ENCODE assay signal across 8 mouse cellular contexts in the genomic region with DNA sequence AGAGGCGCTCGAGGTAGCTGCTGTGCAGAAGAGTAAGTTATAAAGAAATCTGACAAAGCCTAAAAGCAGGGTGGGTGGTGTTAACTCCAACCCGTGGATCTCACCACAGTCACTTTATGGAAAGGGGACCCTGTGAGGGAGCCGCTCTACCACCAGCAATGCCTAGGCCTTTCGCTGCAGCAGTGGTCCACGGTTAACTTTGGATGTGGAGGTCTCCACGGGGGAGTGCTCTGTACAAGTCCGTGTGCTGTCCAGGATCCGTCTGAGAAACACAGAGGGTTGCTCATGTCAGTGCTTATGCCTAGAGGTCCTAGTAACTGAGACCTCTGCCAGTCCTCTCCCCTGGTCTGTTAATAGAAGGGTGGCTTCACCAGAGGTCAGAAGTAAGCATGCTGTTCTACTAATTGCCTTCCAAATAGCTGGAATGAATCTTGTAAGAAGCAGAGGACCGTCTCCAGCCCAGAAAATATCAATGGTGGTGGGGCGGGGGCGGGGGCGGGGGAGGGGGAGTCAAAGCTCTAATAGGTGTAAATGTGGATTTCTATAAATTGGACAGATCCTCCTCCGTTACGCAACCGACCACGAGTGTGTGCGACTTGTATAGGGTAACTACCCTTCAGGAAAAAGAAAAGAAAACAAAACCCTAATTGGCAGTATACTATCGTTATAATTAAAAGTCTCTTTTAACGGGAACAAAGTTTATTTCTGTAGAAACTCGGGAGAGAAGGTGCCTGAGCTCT.
DNase-seq lines count a peak whose midpoint lies in the region; ATAC-seq lines count a peak whose summit lies in the region.

No protein-coding gene starts in this region.

- H3K27ac ChIP-seq in kidney, embryonic 15.5 days, result no peak overlapping the region
- peak overlapping the region; percentile 58; the same call in 1 of the 2 replicates for H3K27ac ChIP-seq in forebrain, embryonic 12.5 days
- H3K27ac ChIP-seq in hindbrain, embryonic 15.5 days (replicated peaks), result no peak overlapping the region
- H3K27ac ChIP-seq in midbrain, embryonic 15.5 days, result no peak overlapping the region

- no peaks in the 10 kb centered on the region for H3K36me3 ChIP-seq in kidney, embryonic 15.5 days
- no peaks in the 10 kb centered on the region for H3K36me3 ChIP-seq in forebrain, embryonic 12.5 days (replicated peaks)
- no peaks in the 10 kb centered on the region for H3K36me3 ChIP-seq in hindbrain, embryonic 15.5 days
- no peaks in the 10 kb centered on the region for H3K36me3 ChIP-seq in midbrain, embryonic 15.5 days (replicated peaks)

- H3K4me3 ChIP-seq in kidney, embryonic 15.5 days (replicated peaks), result no peak overlapping the region
- H3K4me3 ChIP-seq in forebrain, embryonic 12.5 days (replicated peaks), result no peak overlapping the region
- H3K4me3 ChIP-seq in hindbrain, embryonic 15.5 days, result no peak overlapping the region
- H3K4me3 ChIP-seq in midbrain, embryonic 15.5 days, result no peak overlapping the region

- H3K4me1 ChIP-seq in kidney, embryonic 15.5 days, result peaks cover 31% of the 10 kb centered on the region
- H3K4me1 ChIP-seq in forebrain, embryonic 12.5 days, result peaks cover 29% of the 10 kb centered on the region
- H3K4me1 ChIP-seq in hindbrain, embryonic 15.5 days (replicated peaks), result peaks cover 21% of the 10 kb centered on the region
- H3K4me1 ChIP-seq in midbrain, embryonic 15.5 days, result peaks cover 20% of the 10 kb centered on the region

- DNase-seq in kidney, postnatal 14 days, result no peak
- no peak for DNase-seq in right cerebral cortex, postnatal 4 days
- DNase-seq in embryo, embryonic 11 days, result no peak

- 29% methylated on average over 21 of the region's 21 CpGs for WGBS in kidney, embryonic 15.5 days
- 25% methylated on average over 21 of the region's 21 CpGs for WGBS in forebrain, embryonic 12.5 days
- WGBS in hindbrain, embryonic 15.5 days, result 38% methylated on average over 21 of the region's 21 CpGs
- 30% methylated on average over 21 of the region's 21 CpGs for WGBS in midbrain, embryonic 15.5 days

- peaks cover 25% of the 10 kb centered on the region for H3K27me3 ChIP-seq in kidney, embryonic 15.5 days
- H3K27me3 ChIP-seq in forebrain, embryonic 12.5 days, result peaks cover 16% of the 10 kb centered on the region; the same call in 1 of the 2 replicates
- H3K27me3 ChIP-seq in hindbrain, embryonic 15.5 days, result peaks cover 27% of the 10 kb centered on the region; the same call in 1 of the 2 replicates
- H3K27me3 ChIP-seq in midbrain, embryonic 15.5 days (replicated peaks), result peaks cover 11% of the 10 kb centered on the region; the same call in 1 of the 2 replicates

- H3K4me2 ChIP-seq in kidney, embryonic 15.5 days, result peak overlapping the region; percentile 35
- H3K4me2 ChIP-seq in forebrain, embryonic 12.5 days, result peak overlapping the region; percentile 25
- H3K4me2 ChIP-seq in hindbrain, embryonic 15.5 days, result peak overlapping the region; percentile 18; the same call in 1 of the 2 replicates
- H3K4me2 ChIP-seq in midbrain, embryonic 15.5 days, result peak overlapping the region; percentile 17; the same call in 1 of the 2 replicates

- H3K9ac ChIP-seq in kidney, embryonic 15.5 days, result no peak overlapping the region
- H3K9ac ChIP-seq in forebrain, embryonic 12.5 days, result no peak overlapping the region
- no peak overlapping the region for H3K9ac ChIP-seq in hindbrain, embryonic 15.5 days
- no peak overlapping the region for H3K9ac ChIP-seq in midbrain, embryonic 15.5 days

- ATAC-seq in kidney, embryonic 15.5 days (replicated peaks; ENCODE audit: low FRiP score), result no peak
- ATAC-seq in forebrain, embryonic 12.5 days (ENCODE audit: low FRiP score), result peak; percentile 45; the same call in 1 of the 2 replicates
- no peak for ATAC-seq in hindbrain, embryonic 15.5 days (ENCODE audit: low FRiP score, low read depth)
- ATAC-seq in midbrain, embryonic 15.5 days (replicated peaks), result no peak
- no peak for ATAC-seq in CD4-positive, CD25-positive, alpha-beta regulatory T cell, adult 4 months

- H3K9me3 ChIP-seq in kidney, embryonic 15.5 days (replicated peaks), result no peaks in the 10 kb centered on the region
- H3K9me3 ChIP-seq in forebrain, embryonic 12.5 days, result no peaks in the 10 kb centered on the region
- no peaks in the 10 kb centered on the region for H3K9me3 ChIP-seq in hindbrain, embryonic 15.5 days
- no peaks in the 10 kb centered on the region for H3K9me3 ChIP-seq in midbrain, embryonic 15.5 days
